Mouse (Mus musculus): ENCODE measurements around the gene Il6ra.

- no peak for TF ChIP-seq CTCF (IDR thresholded peaks at IDR 0.05)
- no peak for TF ChIP-seq EP300 (IDR thresholded peaks at IDR 0.05)
Measured at GRCm38 (mm10) chr3:89865764-89866163, 47.2 kb downstream of the Il6ra start.

Data from lung, postnatal 0 days (tissue).